In genomic region chr11:82850259-82850658, GRCm38 (mm10) we compare ENCODE assay signal across 14 mouse cellular contexts. TPM values are rescaled to one million over a fixed set of nuclear protein-coding genes. Genes with fewer than 3 reads are reported as not detected.
DNase-seq lines count a peak whose midpoint lies in the region; ATAC-seq and TF ChIP-seq lines count a peak whose summit lies in the region.
"Had no signal": no experiment of that assay in that cellular context is flagged by ENCODE, and none has a peak within 500 bp of the region (broad histone marks: within the 10 kb centered on the region; RNA-seq: fewer than 3 reads in every experiment).

No protein-coding gene starts in this region.

- TF ChIP-seq CTCF in cerebellum, adult 2 months (IDR thresholded peaks at IDR 0.05; ENCODE audit: borderline replicate concordance, insufficient read depth, low read depth, low read length) = no peak

- H3K9ac ChIP-seq in forebrain, embryonic 12.5 days = no peak overlapping the region
- H3K9ac ChIP-seq in forebrain, embryonic 16.5 days (replicated peaks; ENCODE audit: low read depth, low read length) = no peak overlapping the region
- no peak overlapping the region for H3K9ac ChIP-seq in kidney, embryonic 16.5 days (replicated peaks; ENCODE audit: low read length)
- 0 out of 2 replicates have a peak overlapping the region, but pooled peaks have one; percentile 2 for H3K9ac ChIP-seq in hindbrain, embryonic 13.5 days
- no peak overlapping the region for H3K9ac ChIP-seq in midbrain, embryonic 13.5 days (replicated peaks)
- H3K9ac ChIP-seq: limb, embryonic 13.5 days had no signal

- H3K27ac ChIP-seq in forebrain, embryonic 12.5 days = peak overlapping the region; percentile 42; the same call in 1 of the 2 replicates
- H3K27ac ChIP-seq in forebrain, embryonic 16.5 days (ENCODE audit: low read length) = no peak overlapping the region
- peak overlapping the region; percentile 21 for H3K27ac ChIP-seq in kidney, embryonic 16.5 days (ENCODE audit: low read length)
- H3K27ac ChIP-seq in hindbrain, embryonic 13.5 days = peak overlapping the region; percentile 64
- H3K27ac ChIP-seq in midbrain, embryonic 13.5 days = peak overlapping the region; percentile 58
- H3K27ac ChIP-seq in cerebellum, adult 2 months (ENCODE audit: insufficient read depth, low read length) = no peak overlapping the region
- H3K27ac ChIP-seq: left cerebral cortex, adult 2 months; limb, embryonic 13.5 days had no signal

- no peak for DNase-seq in kidney, postnatal 10 days
- no peak for DNase-seq in right cerebral cortex, postnatal 36 days (ENCODE audit: low spot score in 2 of 2)
- no peak for DNase-seq in cerebellum, adult 2 months
- DNase-seq: adrenal gland, postnatal 14 days; cerebellum, postnatal 10 days; thymus, postnatal 36 days had no signal

- 0 out of 2 replicates have a peak, but pooled peaks cover 2% of the 10 kb centered on the region for H3K27me3 ChIP-seq in forebrain, embryonic 12.5 days
- H3K27me3 ChIP-seq in forebrain, embryonic 16.5 days (replicated peaks; ENCODE audit: control insufficient read depth, insufficient read depth, low read length) = no peaks in the 10 kb centered on the region
- no peaks in the 10 kb centered on the region for H3K27me3 ChIP-seq in kidney, embryonic 16.5 days (ENCODE audit: insufficient read depth, low read length)
- no peaks in the 10 kb centered on the region for H3K27me3 ChIP-seq in hindbrain, embryonic 13.5 days
- H3K27me3 ChIP-seq in midbrain, embryonic 13.5 days = no peaks in the 10 kb centered on the region
- no peaks in the 10 kb centered on the region for H3K27me3 ChIP-seq in cerebellum, adult 2 months (ENCODE audit: control insufficient read depth, insufficient read depth, low read length)
- H3K27me3 ChIP-seq: limb, embryonic 13.5 days had no signal

- H3K9me3 ChIP-seq in forebrain, embryonic 12.5 days = no peaks in the 10 kb centered on the region
- no peaks in the 10 kb centered on the region for H3K9me3 ChIP-seq in forebrain, embryonic 16.5 days (ENCODE audit: control insufficient read depth, low read length)
- no peaks in the 10 kb centered on the region for H3K9me3 ChIP-seq in kidney, embryonic 16.5 days (ENCODE audit: low read length)
- H3K9me3 ChIP-seq in hindbrain, embryonic 13.5 days = no peaks in the 10 kb centered on the region
- no peaks in the 10 kb centered on the region for H3K9me3 ChIP-seq in midbrain, embryonic 13.5 days
- H3K9me3 ChIP-seq: limb, embryonic 13.5 days had no signal

- H3K4me2 ChIP-seq in forebrain, embryonic 12.5 days = no peak overlapping the region
- no peak overlapping the region for H3K4me2 ChIP-seq in forebrain, embryonic 16.5 days (ENCODE audit: low read length)
- H3K4me2 ChIP-seq in kidney, embryonic 16.5 days (replicated peaks; ENCODE audit: low read depth, low read length) = no peak overlapping the region
- H3K4me2 ChIP-seq in hindbrain, embryonic 13.5 days = no peak overlapping the region
- H3K4me2 ChIP-seq in midbrain, embryonic 13.5 days (replicated peaks) = no peak overlapping the region
- H3K4me2 ChIP-seq: limb, embryonic 13.5 days had no signal

- 62% methylated on average over 5 of the region's 5 CpGs for WGBS in forebrain, embryonic 12.5 days
- 48% methylated on average over 5 of the region's 5 CpGs for WGBS in forebrain, embryonic 16.5 days
- 26% methylated on average over 5 of the region's 5 CpGs for WGBS in kidney, embryonic 16.5 days
- 49% methylated on average over 5 of the region's 5 CpGs for WGBS in hindbrain, embryonic 13.5 days
- 63% methylated on average over 5 of the region's 5 CpGs for WGBS in midbrain, embryonic 13.5 days
- 73% methylated on average over 5 of the region's 5 CpGs for WGBS in cerebellum, adult 2 months

- no peak overlapping the region for H3K4me3 ChIP-seq in forebrain, embryonic 12.5 days (replicated peaks)
- H3K4me3 ChIP-seq in forebrain, embryonic 16.5 days (replicated peaks; ENCODE audit: low read length) = no peak overlapping the region
- H3K4me3 ChIP-seq in kidney, embryonic 16.5 days (ENCODE audit: low read length) = no peak overlapping the region
- no peak overlapping the region for H3K4me3 ChIP-seq in hindbrain, embryonic 13.5 days
- H3K4me3 ChIP-seq in midbrain, embryonic 13.5 days (replicated peaks) = no peak overlapping the region
- H3K4me3 ChIP-seq in cerebellum, adult 2 months (replicated peaks; ENCODE audit: insufficient read depth, low read depth, low read length) = no peak overlapping the region
- H3K4me3 ChIP-seq: left cerebral cortex, adult 2 months; limb, embryonic 13.5 days had no signal

- no peak for ATAC-seq in forebrain, embryonic 12.5 days (ENCODE audit: low FRiP score)
- no peak for ATAC-seq in forebrain, embryonic 16.5 days
- no peak for ATAC-seq in kidney, embryonic 16.5 days (ENCODE audit: low FRiP score, low TSS enrichment)
- ATAC-seq in hindbrain, embryonic 13.5 days (ENCODE audit: low FRiP score) = no peak
- no peak for ATAC-seq in midbrain, embryonic 13.5 days
- ATAC-seq: lung, postnatal 0 days had no signal

- H3K4me1 ChIP-seq in forebrain, embryonic 12.5 days = peaks cover 45% of the 10 kb centered on the region
- peaks cover 20% of the 10 kb centered on the region for H3K4me1 ChIP-seq in forebrain, embryonic 16.5 days (replicated peaks; ENCODE audit: control insufficient read depth, insufficient read depth, low read length)
- peaks cover 47% of the 10 kb centered on the region for H3K4me1 ChIP-seq in kidney, embryonic 16.5 days (ENCODE audit: insufficient read depth, low read length)
- H3K4me1 ChIP-seq in hindbrain, embryonic 13.5 days (replicated peaks) = peaks cover 33% of the 10 kb centered on the region
- H3K4me1 ChIP-seq in midbrain, embryonic 13.5 days (replicated peaks) = peaks cover 44% of the 10 kb centered on the region
- H3K4me1 ChIP-seq in cerebellum, adult 2 months (ENCODE audit: control insufficient read depth, insufficient read depth, low read length) = no peaks in the 10 kb centered on the region

- H3K36me3 ChIP-seq in forebrain, embryonic 12.5 days (replicated peaks) = no peaks in the 10 kb centered on the region
- H3K36me3 ChIP-seq in forebrain, embryonic 16.5 days (ENCODE audit: control insufficient read depth, insufficient read depth) = no peaks in the 10 kb centered on the region
- no peaks in the 10 kb centered on the region for H3K36me3 ChIP-seq in kidney, embryonic 16.5 days (ENCODE audit: insufficient read depth, low read length)
- H3K36me3 ChIP-seq in hindbrain, embryonic 13.5 days = no peaks in the 10 kb centered on the region
- H3K36me3 ChIP-seq in midbrain, embryonic 13.5 days = no peaks in the 10 kb centered on the region
- H3K36me3 ChIP-seq: limb, embryonic 13.5 days had no signal

- no peak for TF ChIP-seq POLR2A in cerebellum, adult 2 months (IDR thresholded peaks at IDR 0.05; ENCODE audit: borderline replicate concordance, insufficient read depth, low read length)

RNA-seq across cellular contexts. Expression of gene Rffl, which starts 20.8 kb away (rescaled TPM):
- polyA plus RNA-seq in forebrain, embryonic 12.5 days (2016; fragmentation: Nextera tagmentation; extraction: Ambion mirVana) = 16.6 and 19.1 TPM in 2 replicates
- polyA plus RNA-seq in forebrain, embryonic 16.5 days (2015; fragmentation: Nextera tagmentation; extraction: Ambion mirVana) = 8.8 and 9.3 TPM in 2 replicates
- 23.7 and 25.0 TPM in 2 replicates for polyA plus RNA-seq in kidney, embryonic 16.5 days (2015; fragmentation: Nextera tagmentation; extraction: Ambion mirVana)
- 4.7 and 5.6 TPM in 2 replicates for polyA plus RNA-seq in hindbrain, embryonic 13.5 days (2015; fragmentation: Nextera tagmentation; extraction: Ambion mirVana)
- 4.5 and 5.9 TPM in 2 replicates for polyA plus RNA-seq in midbrain, embryonic 13.5 days (2015; fragmentation: Nextera tagmentation; extraction: Ambion mirVana)
- 16.8 and 18.6 TPM in 2 replicates for polyA plus RNA-seq in cerebellum, adult 2 months (2012; rRNA removed)

RNA-seq across cellular contexts. Expression of gene Rad51d, which starts 40.2 kb away (rescaled TPM):
- 12.6 and 14.2 TPM in 2 replicates for polyA plus RNA-seq in forebrain, embryonic 12.5 days (2016; fragmentation: Nextera tagmentation; extraction: Ambion mirVana)
- 13.5 and 15.2 TPM in 2 replicates for polyA plus RNA-seq in forebrain, embryonic 16.5 days (2015; fragmentation: Nextera tagmentation; extraction: Ambion mirVana)
- 13.8 and 15.1 TPM in 2 replicates for polyA plus RNA-seq in kidney, embryonic 16.5 days (2015; fragmentation: Nextera tagmentation; extraction: Ambion mirVana)
- 12.3 and 13.4 TPM in 2 replicates for polyA plus RNA-seq in hindbrain, embryonic 13.5 days (2015; fragmentation: Nextera tagmentation; extraction: Ambion mirVana)
- 12.1 and 13.8 TPM in 2 replicates for polyA plus RNA-seq in midbrain, embryonic 13.5 days (2015; fragmentation: Nextera tagmentation; extraction: Ambion mirVana)
- polyA plus RNA-seq in cerebellum, adult 2 months (2012; rRNA removed) = 20.9 and 21.2 TPM in 2 replicates

RNA-seq across cellular contexts. Expression of gene Fndc8, which starts 41.7 kb away (rescaled TPM):
- polyA plus RNA-seq in forebrain, embryonic 12.5 days (2016; fragmentation: Nextera tagmentation; extraction: Ambion mirVana) = 0.21 and 0.40 TPM in 2 replicates
- polyA plus RNA-seq in forebrain, embryonic 16.5 days (2015; fragmentation: Nextera tagmentation; extraction: Ambion mirVana) = 0.43 and 1.1 TPM in 2 replicates
- polyA plus RNA-seq in kidney, embryonic 16.5 days (2015; fragmentation: Nextera tagmentation; extraction: Ambion mirVana) = 0.26 and 0.51 TPM in 2 replicates
- 0.71 and 0.80 TPM in 2 replicates for polyA plus RNA-seq in hindbrain, embryonic 13.5 days (2015; fragmentation: Nextera tagmentation; extraction: Ambion mirVana)
- polyA plus RNA-seq in midbrain, embryonic 13.5 days (2015; fragmentation: Nextera tagmentation; extraction: Ambion mirVana) = 0.48 and 0.62 TPM in 2 replicates
- polyA plus RNA-seq in cerebellum, adult 2 months (2012; rRNA removed) = not detected in 2 replicates

RNA-seq across cellular contexts. Expression of gene Nle1, which starts 58.0 kb away (rescaled TPM):
- polyA plus RNA-seq in forebrain, embryonic 12.5 days (2016; fragmentation: Nextera tagmentation; extraction: Ambion mirVana) = 32.3 and 37.3 TPM in 2 replicates
- polyA plus RNA-seq in forebrain, embryonic 16.5 days (2015; fragmentation: Nextera tagmentation; extraction: Ambion mirVana) = 33.3 and 39.7 TPM in 2 replicates
- polyA plus RNA-seq in kidney, embryonic 16.5 days (2015; fragmentation: Nextera tagmentation; extraction: Ambion mirVana) = 36.1 and 40.5 TPM in 2 replicates
- polyA plus RNA-seq in hindbrain, embryonic 13.5 days (2015; fragmentation: Nextera tagmentation; extraction: Ambion mirVana) = 27.3 and 35.3 TPM in 2 replicates
- 31.2 and 32.2 TPM in 2 replicates for polyA plus RNA-seq in midbrain, embryonic 13.5 days (2015; fragmentation: Nextera tagmentation; extraction: Ambion mirVana)
- polyA plus RNA-seq in cerebellum, adult 2 months (2012; rRNA removed) = 39.5 and 43.0 TPM in 2 replicates

Comparison
In these comparisons a context has a peak if more than half of its experiments do, and no peak if none do; other contexts are left out.
1. H3K27ac ChIP-seq: peak in forebrain, embryonic 12.5 days (single experiment), kidney, embryonic 16.5 days (single experiment), hindbrain, embryonic 13.5 days (single experiment) and midbrain, embryonic 13.5 days (single experiment); none in forebrain, embryonic 16.5 days (single experiment) and cerebellum, adult 2 months (single experiment).